Mouse (Mus musculus) midbrain, embryonic 13.5 days (tissue): Measurements from ENCODE around the gene Lonp2. TPM values are rescaled to one million over a fixed set of nuclear protein-coding genes. Genes with fewer than 3 reads are reported as not detected.
A peak's percentile ranks its signal among the peaks of the same experiment; 100 is the strongest.

Experiments
- ATAC-seq: fragments of 200-750 bp; cut with Nextera tagmentation; 2 replicates; pipeline ENCODE4 v1.8.0; 2017; ENCODE audit warnings: mild to moderate bottlenecking, moderate TSS enrichment, moderate library complexity
- H3K27ac ChIP-seq: fragments of 300-500 bp; sonication (generic); 2 replicates; pipeline ENCODE4 v1.5.1; 2015; ENCODE audit warnings: inconsistent platforms, mild to moderate bottlenecking, moderate library complexity
- H3K27me3 ChIP-seq: fragments of 300-500 bp; sonication (generic); 2 replicates; pipeline ENCODE4 v1.6.1; 2015; ENCODE audit warnings: mild to moderate bottlenecking, inconsistent platforms
- H3K36me3 ChIP-seq: fragments of 300-500 bp; sonication (generic); 2 replicates; pipeline ENCODE4 v1.6.1; 2015; ENCODE audit warnings: mild to moderate bottlenecking, inconsistent platforms
- H3K4me1 ChIP-seq: fragments of 300-500 bp; sonication (generic); replicated peaks from 2 replicates; pipeline ENCODE4 v1.6.1; 2015; ENCODE audit warnings: inconsistent platforms
- H3K4me2 ChIP-seq: fragments of 300-500 bp; sonication (generic); replicated peaks from 2 replicates; pipeline ENCODE4 v1.6.1; 2015; ENCODE audit warnings: moderate library complexity, mild to moderate bottlenecking, inconsistent platforms
- H3K4me3 ChIP-seq: fragments of 300-500 bp; sonication (generic); replicated peaks from 2 replicates; pipeline ENCODE4 v1.5.1; 2015; ENCODE audit warnings: mild to moderate bottlenecking, inconsistent platforms
- H3K9ac ChIP-seq: fragments of 300-500 bp; sonication (generic); replicated peaks from 2 replicates; pipeline ENCODE4 v1.6.1; 2015; ENCODE audit warnings: mild to moderate bottlenecking, inconsistent platforms
- H3K9me3 ChIP-seq: fragments of 300-500 bp; sonication (generic); 2 replicates; pipeline ENCODE4 v1.6.1; 2016; ENCODE audit warnings: mild to moderate bottlenecking, inconsistent platforms
- WGBS: fragments of 180-500 bp; shearing (Covaris S2); methylation state at CpG from one replicate; pipeline ENCODE4 v1.1.7; 2015; 5-methylcytosine and 5-hydroxymethylcytosine counted together
- polyA plus RNA-seq: library from polyadenylated mRNA; unstranded; fragments of >200 nt; fragmentation: Nextera tagmentation; extraction: Ambion mirVana; gene quantifications from 2 replicates; pipeline ENCODE4 v1.2.1, GENCODE M21; 2015

Gene Lonp2
- polyA plus RNA-seq, 1 experiment from 2014 or later: 88.3 TPM

DNA sequence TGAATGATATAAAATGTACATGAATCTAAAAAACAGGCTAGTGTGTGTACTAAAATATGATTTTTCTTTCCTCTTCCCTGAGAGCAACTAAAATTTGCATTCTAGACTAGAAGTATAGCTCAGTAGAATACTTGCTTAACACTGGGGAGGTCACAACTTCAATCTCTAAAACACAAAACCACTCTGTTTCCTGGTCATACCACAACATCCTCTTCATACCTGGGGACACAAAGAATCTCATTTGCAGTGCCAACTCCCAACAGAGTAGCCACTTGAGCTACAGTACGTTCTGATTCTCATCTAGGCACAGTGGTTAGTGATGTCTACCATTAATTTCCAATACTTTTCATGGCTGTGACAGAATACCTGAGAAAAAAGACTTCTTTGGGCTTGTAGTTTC is 95.5 kb downstream of the Lonp2 start:
- Histone ChIP-seq H3K36me3 (peaks cover 42% of the 10 kb centered on the region), H3K27ac (no peak overlapping the region), H3K27me3 (no peaks in the 10 kb centered on the region), H3K4me3 (no peak overlapping the region), H3K9ac (no peak overlapping the region), H3K4me1 (peaks cover 6% of the 10 kb centered on the region), H3K4me2 (no peak overlapping the region), H3K9me3 (no peaks in the 10 kb centered on the region)
- 95% methylated on average over 1 of the region's 1 CpGs for WGBS
- no peak for ATAC-seq

DNA sequence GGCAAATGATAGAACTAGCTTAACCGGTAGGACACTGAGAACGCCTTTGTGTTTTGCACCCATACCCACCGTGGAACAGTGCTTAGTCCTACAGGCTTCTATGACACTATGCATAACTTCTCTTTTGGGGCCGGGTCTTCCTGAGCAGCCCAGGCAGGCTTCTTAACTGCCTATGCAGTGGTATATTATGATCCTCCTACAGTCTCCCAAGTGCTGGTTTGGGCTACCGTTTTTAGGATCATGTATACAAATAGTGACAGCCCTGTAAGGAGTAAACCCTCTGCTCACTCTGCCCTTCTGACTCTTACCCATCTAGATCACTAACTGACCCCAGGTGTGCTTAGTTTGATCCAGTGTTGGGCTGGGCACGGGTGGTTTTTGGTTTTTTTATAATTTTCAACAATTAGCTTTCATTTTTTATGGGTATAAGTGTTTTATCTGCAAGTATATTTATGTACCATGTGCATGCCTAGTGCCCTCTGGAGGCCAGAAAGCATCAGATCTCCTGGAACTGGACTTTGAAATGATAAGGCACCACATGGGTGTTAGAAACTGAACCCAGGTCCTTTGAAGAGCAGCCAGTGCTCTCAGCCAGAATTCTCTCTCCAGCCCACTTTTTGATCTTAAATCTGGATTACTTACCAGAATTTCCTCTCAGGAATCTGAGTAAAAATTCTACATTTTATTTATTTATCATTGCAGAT is 97.1 kb downstream of the Lonp2 start:
- H3K36me3 ChIP-seq: peaks cover 42% of the 10 kb centered on the region
- no peak overlapping the region for H3K4me2 ChIP-seq
- no peaks in the 10 kb centered on the region for H3K9me3 ChIP-seq
- 95% methylated on average over 6 of the region's 6 CpGs for WGBS
- H3K27me3 ChIP-seq: no peaks in the 10 kb centered on the region
- ATAC-seq: no peak
- H3K4me3 ChIP-seq: no peak overlapping the region
- no peak overlapping the region for H3K27ac ChIP-seq
- no peaks in the 10 kb centered on the region for H3K4me1 ChIP-seq
- H3K9ac ChIP-seq: no peak overlapping the region

DNA sequence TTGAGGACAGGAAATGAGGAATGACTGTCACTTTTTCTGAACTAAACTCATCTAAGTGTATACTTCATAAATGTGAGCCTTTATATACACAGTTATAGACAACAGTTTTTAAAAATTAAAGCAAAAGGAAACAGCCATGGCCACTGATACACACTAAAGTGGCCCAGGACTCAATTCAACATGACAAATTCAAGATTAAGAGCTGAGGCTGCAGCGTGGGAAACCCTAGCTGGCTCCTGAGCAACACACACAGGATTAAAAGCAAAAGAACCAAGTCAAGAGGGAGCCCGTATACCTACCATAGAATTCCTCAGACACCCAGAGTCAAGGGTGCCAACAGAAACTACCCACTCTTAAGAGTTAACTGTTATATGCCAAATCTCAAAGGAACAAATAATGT is 97.6 kb downstream of the Lonp2 start:
- Histone ChIP-seq H3K4me1 (no peaks in the 10 kb centered on the region), H3K27ac (no peak overlapping the region), H3K4me2 (no peak overlapping the region), H3K9me3 (no peaks in the 10 kb centered on the region), H3K36me3 (peaks cover 37% of the 10 kb centered on the region), H3K9ac (no peak overlapping the region), H3K27me3 (no peaks in the 10 kb centered on the region), H3K4me3 (no peak overlapping the region)
- WGBS: 81% methylated on average over 2 of the region's 2 CpGs
- ATAC-seq: no peak

DNA sequence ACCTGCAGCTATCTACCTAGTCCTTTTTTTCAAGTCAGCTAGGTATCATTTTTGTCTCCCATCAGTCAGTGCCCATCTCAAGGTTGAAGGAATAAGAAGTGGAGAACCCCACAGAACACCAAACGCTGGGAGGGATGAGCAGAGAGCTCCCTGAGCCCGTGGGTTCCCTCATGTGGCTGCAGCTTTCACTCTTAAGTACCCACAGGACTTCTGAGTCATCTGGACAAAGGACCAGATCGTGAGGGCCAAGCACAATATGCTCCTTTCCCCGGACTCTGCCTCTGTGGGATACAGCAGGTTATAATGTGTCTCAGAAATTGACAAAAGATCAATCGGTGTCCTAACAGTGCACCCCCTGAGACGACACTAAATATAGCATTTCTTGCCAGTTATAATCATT is 103.1 kb downstream of the Lonp2 start:
- WGBS: 68% methylated on average over 6 of the region's 6 CpGs
- H3K36me3 ChIP-seq: peaks cover 25% of the 10 kb centered on the region
- no peak overlapping the region for H3K4me2 ChIP-seq
- H3K27me3 ChIP-seq: no peaks in the 10 kb centered on the region
- H3K9ac ChIP-seq: no peak overlapping the region
- H3K4me3 ChIP-seq: no peak overlapping the region
- no peak for ATAC-seq
- no peak overlapping the region for H3K27ac ChIP-seq
- H3K9me3 ChIP-seq: no peaks in the 10 kb centered on the region
- H3K4me1 ChIP-seq: peaks cover 35% of the 10 kb centered on the region

DNA sequence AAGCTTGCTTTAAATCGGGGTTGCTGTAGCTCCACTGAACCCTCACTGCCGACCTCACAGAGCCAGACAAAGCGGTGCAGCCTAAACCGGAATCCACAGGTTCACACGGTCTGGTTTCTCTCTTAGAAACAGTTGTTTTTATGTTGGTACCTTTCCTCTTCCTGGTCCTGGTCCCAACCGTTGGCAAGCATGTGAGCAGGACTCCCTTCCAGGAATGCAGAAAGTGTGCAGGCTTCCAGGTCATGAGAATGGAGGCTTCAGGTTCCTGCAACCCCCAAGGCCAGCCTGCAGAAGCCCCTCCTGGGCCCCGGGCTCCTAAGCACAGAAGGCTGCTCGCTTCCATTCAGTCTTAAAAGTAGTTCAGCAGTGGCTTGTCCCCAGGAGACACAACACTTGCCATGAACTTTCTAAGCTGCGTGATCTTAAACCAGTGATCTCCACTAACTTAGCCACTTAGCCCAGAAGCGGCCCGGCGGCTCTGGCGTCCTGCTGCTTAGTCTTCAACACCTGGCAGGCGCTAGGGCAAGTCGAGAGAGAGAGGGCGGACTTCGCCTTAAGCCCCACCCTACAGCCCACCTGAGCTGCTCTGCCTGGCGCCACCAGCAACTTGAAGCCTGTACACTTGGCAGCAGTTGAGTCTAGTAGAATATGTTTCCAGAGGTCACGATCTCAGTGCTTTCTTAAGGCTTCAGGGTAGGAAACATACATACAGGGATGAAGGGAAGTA is 104.5 kb downstream of the Lonp2 start:
- H3K4me1 ChIP-seq: peaks cover 35% of the 10 kb centered on the region
- H3K27me3 ChIP-seq: no peaks in the 10 kb centered on the region
- no peak overlapping the region for H3K4me3 ChIP-seq
- H3K9me3 ChIP-seq: no peaks in the 10 kb centered on the region
- no peak for ATAC-seq
- H3K9ac ChIP-seq: no peak overlapping the region
- no peak overlapping the region for H3K4me2 ChIP-seq
- H3K36me3 ChIP-seq: peaks cover 14% of the 10 kb centered on the region
- H3K27ac ChIP-seq: no peak overlapping the region
- WGBS: 73% methylated on average over 19 of the region's 19 CpGs

DNA sequence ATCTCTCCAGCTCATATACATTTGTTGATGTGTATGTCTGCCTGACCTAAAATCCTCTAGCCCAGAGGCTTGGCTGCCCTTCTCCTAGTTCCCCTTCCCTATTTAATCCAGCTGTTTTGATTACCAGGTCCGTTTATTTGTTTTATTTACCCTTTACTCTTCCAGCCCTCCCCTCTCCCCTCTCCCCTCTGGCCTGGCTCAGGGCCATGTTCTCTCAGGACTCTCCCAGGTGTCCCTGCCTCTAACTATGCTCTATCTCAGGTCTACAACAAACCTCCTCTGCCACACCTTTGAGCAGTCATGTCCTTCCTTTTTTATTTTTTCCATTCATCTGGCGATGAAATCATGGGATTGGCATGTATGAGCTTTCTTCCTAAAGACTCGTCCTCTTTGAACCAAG is 106.5 kb downstream of the Lonp2 start:
- Histone ChIP-seq H3K4me2 (no peak overlapping the region), H3K9me3 (no peaks in the 10 kb centered on the region), H3K9ac (no peak overlapping the region), H3K27ac (no peak overlapping the region), H3K27me3 (no peaks in the 10 kb centered on the region), H3K4me1 (peaks cover 46% of the 10 kb centered on the region), H3K36me3 (0 out of 2 replicates have a peak, but pooled peaks cover 11% of the 10 kb centered on the region), H3K4me3 (no peak overlapping the region)
- no peak for ATAC-seq
- 65% methylated on average over 3 of the region's 3 CpGs for WGBS

GRCm38 (mm10) chr8:86730860-86731259 is 107.0 kb downstream of the Lonp2 start:
- ATAC-seq: no peak
- 0 out of 2 replicates have a peak, but pooled peaks cover 9% of the 10 kb centered on the region for H3K36me3 ChIP-seq
- no peaks in the 10 kb centered on the region for H3K9me3 ChIP-seq
- H3K27ac ChIP-seq: no peak overlapping the region; the same call in 1 of the 2 replicates
- no peak overlapping the region for H3K4me3 ChIP-seq
- no peak overlapping the region for H3K4me2 ChIP-seq
- peaks cover 52% of the 10 kb centered on the region for H3K4me1 ChIP-seq
- WGBS: 93% methylated on average over 1 of the region's 1 CpGs
- no peak overlapping the region for H3K9ac ChIP-seq
- H3K27me3 ChIP-seq: no peaks in the 10 kb centered on the region

DNA sequence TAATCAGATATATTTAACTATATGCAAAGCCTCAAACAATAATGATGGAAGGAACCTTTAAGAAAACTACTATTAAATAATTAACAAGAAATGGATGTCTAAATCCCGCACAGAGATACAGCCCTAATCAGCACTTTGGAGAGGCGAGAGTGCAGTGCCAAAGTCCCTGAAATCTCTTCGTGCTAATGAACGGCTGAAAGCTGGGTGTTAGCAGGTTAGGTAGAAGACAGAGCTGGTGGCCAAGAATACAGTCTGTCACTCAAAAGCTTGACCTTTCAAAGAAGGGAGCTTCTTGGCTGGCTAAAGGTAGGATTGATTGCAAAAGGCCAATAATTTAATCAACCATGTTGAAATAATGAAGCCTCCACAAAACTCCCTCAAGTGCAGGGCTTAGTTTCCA is 110.3 kb downstream of the Lonp2 start:
- H3K4me1 ChIP-seq: peaks cover 34% of the 10 kb centered on the region
- H3K9me3 ChIP-seq: no peaks in the 10 kb centered on the region
- H3K4me3 ChIP-seq: no peak overlapping the region
- H3K27ac ChIP-seq: no peak overlapping the region
- H3K4me2 ChIP-seq: no peak overlapping the region
- H3K27me3 ChIP-seq: no peaks in the 10 kb centered on the region
- 66% methylated on average over 4 of the region's 4 CpGs for WGBS
- H3K9ac ChIP-seq: no peak overlapping the region
- ATAC-seq: no peak
- H3K36me3 ChIP-seq: no peaks in the 10 kb centered on the region

DNA sequence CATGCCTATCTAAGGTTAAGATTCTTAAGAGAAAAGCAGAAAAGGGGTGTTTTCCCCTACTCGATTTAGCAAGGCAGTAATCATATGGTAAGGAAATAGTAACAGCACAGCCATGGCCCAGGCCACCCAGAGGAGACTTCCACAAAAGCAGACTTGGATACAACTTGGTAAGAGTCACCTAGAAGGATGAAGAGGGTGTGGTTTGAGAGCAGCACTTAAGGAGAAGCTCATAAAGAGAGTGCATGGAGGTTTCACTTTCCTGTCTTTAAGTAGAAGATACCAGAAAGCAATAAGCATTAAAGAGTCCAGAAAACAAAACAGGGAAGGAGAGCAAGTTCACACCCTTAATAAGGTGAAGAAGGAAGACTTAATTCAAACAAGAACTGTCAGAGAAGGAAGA is 111.1 kb downstream of the Lonp2 start:
- H3K4me2 ChIP-seq: no peak overlapping the region
- WGBS: 84% methylated on average over 1 of the region's 1 CpGs

GRCm38 (mm10) chr8:86735446-86736111 is 111.7 kb downstream of the Lonp2 start:
- Histone ChIP-seq H3K27me3 (no peaks in the 10 kb centered on the region), H3K4me1 (peaks cover 28% of the 10 kb centered on the region), H3K27ac (peak overlapping the region; percentile 25; the same call in 1 of the 2 replicates), H3K4me3 (no peak overlapping the region), H3K9me3 (no peaks in the 10 kb centered on the region), H3K9ac (no peak overlapping the region), H3K4me2 (no peak overlapping the region), H3K36me3 (no peaks in the 10 kb centered on the region)
- no peak for ATAC-seq
- 77% methylated on average over 3 of the region's 3 CpGs for WGBS

More for the DNA sequence above, 111.1 kb downstream of the Lonp2 start:
- Histone ChIP-seq H3K4me3 (no peak overlapping the region), H3K27ac (no peak overlapping the region), H3K27me3 (no peaks in the 10 kb centered on the region), H3K36me3 (no peaks in the 10 kb centered on the region), H3K9me3 (no peaks in the 10 kb centered on the region), H3K9ac (no peak overlapping the region), H3K4me1 (peaks cover 34% of the 10 kb centered on the region)
- ATAC-seq: no peak

DNA sequence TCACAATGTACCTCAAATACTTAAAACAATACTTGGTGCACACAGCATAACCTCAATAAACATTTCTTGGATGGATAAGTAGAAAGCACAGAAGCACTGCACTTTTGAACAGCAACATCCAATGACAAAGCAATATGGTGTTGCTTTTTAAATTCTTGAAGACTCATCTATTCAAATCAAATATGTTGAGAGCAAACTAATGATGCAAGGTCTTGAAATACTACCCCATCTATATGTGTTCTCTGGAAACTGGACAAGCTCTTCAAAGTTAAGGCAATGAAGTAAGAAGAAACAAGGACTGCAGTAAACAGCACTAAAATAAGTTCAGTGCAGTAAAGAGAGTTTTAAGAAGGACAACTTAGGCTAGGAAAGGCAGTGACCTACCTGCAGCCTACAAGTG is 117.1 kb downstream of the Lonp2 start:
- Histone ChIP-seq H3K4me2 (no peak overlapping the region), H3K9ac (no peak overlapping the region)

GRCm38 (mm10) chr8:86741627-86742026 is 117.8 kb downstream of the Lonp2 start:
- no peak overlapping the region for H3K9ac ChIP-seq
- H3K27me3 ChIP-seq: no peaks in the 10 kb centered on the region
- H3K4me2 ChIP-seq: no peak overlapping the region
- no peaks in the 10 kb centered on the region for H3K36me3 ChIP-seq
- H3K27ac ChIP-seq: no peak overlapping the region
- no peak overlapping the region for H3K4me3 ChIP-seq
- H3K9me3 ChIP-seq: no peaks in the 10 kb centered on the region
- no peak for ATAC-seq
- peaks cover 37% of the 10 kb centered on the region for H3K4me1 ChIP-seq

More for the DNA sequence above, 117.1 kb downstream of the Lonp2 start:
- H3K36me3 ChIP-seq: no peaks in the 10 kb centered on the region
- peaks cover 37% of the 10 kb centered on the region for H3K4me1 ChIP-seq
- no peak overlapping the region for H3K4me3 ChIP-seq
- no peak for ATAC-seq
- no peaks in the 10 kb centered on the region for H3K9me3 ChIP-seq
- no peak overlapping the region for H3K27ac ChIP-seq
- no peaks in the 10 kb centered on the region for H3K27me3 ChIP-seq
